Mouse (Mus musculus) macrophage (primary cell): Measurements from ENCODE around the gene Chst1. TPM values are rescaled to one million over a fixed set of nuclear protein-coding genes. Genes with fewer than 3 reads are reported as not detected.

ENCODE experiments used
- H3K27ac ChIP-seq: fragments of 350-480 bp; formaldehyde crosslinking; 2 replicates; pipeline ENCODE4 v1.9.0; 2021
- H3K36me3 ChIP-seq: fragments of 350-480 bp; formaldehyde crosslinking; 2 replicates; pipeline ENCODE4 v1.9.0; 2021; ENCODE audit errors: inconsistent target
- H3K4me3 ChIP-seq: fragments of 350-480 bp; formaldehyde crosslinking; 2 replicates; pipeline ENCODE4 v1.9.0; 2021; ENCODE audit errors: inconsistent target
- H3K79me2 ChIP-seq: fragments of 350-480 bp; formaldehyde crosslinking; 2 replicates; pipeline ENCODE4 v1.9.0; 2021; ENCODE audit errors: inconsistent target
- WGBS: methylation state at CpG from one replicate; pipeline ENCODE4 v1.1.7; 2026; ENCODE audit warnings: inconsistent platforms; ENCODE audit not compliant: missing documents; 5-methylcytosine and 5-hydroxymethylcytosine counted together
- polyA plus RNA-seq: library from polyadenylated mRNA; stranded (reverse); fragments of 250-400 nt; gene quantifications from 3 replicates; pipeline ENCODE4 v1.2.4, GENCODE M21; 2018; ENCODE audit warnings: inconsistent platforms

Chst1 gene
- polyA plus RNA-seq, 1 experiment from 2014 or later = not detected

- no peaks in the 10 kb centered on the region for H3K79me2 ChIP-seq
- H3K4me3 ChIP-seq = no peak overlapping the region
- WGBS = 31% methylated on average over 12 of the region's 12 CpGs
- no peaks in the 10 kb centered on the region for H3K36me3 ChIP-seq
- no peak overlapping the region for H3K27ac ChIP-seq
Observed at GRCm38 (mm10) chr2:92602073-92602472, 2.6 kb downstream of the Chst1 start.

GRCm38 (mm10) chr2:92603591-92603990, 4.1 kb downstream of the Chst1 start:
- no peaks in the 10 kb centered on the region for H3K79me2 ChIP-seq
- 90% methylated on average over 5 of the region's 5 CpGs for WGBS
- H3K27ac ChIP-seq = no peak overlapping the region
- H3K36me3 ChIP-seq = no peaks in the 10 kb centered on the region
- no peak overlapping the region for H3K4me3 ChIP-seq

GRCm38 (mm10) chr2:92604565-92604964, 5.1 kb downstream of the Chst1 start:
- Histone ChIP-seq H3K4me3 (no peak overlapping the region), H3K36me3 (no peaks in the 10 kb centered on the region), H3K79me2 (no peaks in the 10 kb centered on the region), H3K27ac (no peak overlapping the region)
- WGBS = 89% methylated on average over 5 of the region's 5 CpGs

GRCm38 (mm10) chr2:92605995-92606394, 6.5 kb downstream of the Chst1 start:
- Histone ChIP-seq H3K4me3 (no peak overlapping the region), H3K27ac (no peak overlapping the region), H3K36me3 (no peaks in the 10 kb centered on the region), H3K79me2 (no peaks in the 10 kb centered on the region)
- 29% methylated on average over 5 of the region's 5 CpGs for WGBS

GRCm38 (mm10) chr2:92607153-92607552, 7.6 kb downstream of the Chst1 start:
- H3K79me2 ChIP-seq = no peaks in the 10 kb centered on the region
- WGBS = 62% methylated on average over 6 of the region's 6 CpGs
- H3K4me3 ChIP-seq = no peak overlapping the region
- no peaks in the 10 kb centered on the region for H3K36me3 ChIP-seq
- no peak overlapping the region for H3K27ac ChIP-seq

- no peak overlapping the region for H3K4me3 ChIP-seq
- H3K36me3 ChIP-seq = no peaks in the 10 kb centered on the region
- H3K79me2 ChIP-seq = no peaks in the 10 kb centered on the region
- no peak overlapping the region for H3K27ac ChIP-seq
- 84% methylated on average over 3 of the region's 3 CpGs for WGBS
Observed at GRCm38 (mm10) chr2:92607592-92607991, 8.1 kb downstream of the Chst1 start.

GRCm38 (mm10) chr2:92608013-92608619, 8.6 kb downstream of the Chst1 start:
- WGBS = 22% methylated on average over 12 of the region's 12 CpGs
- no peak overlapping the region for H3K27ac ChIP-seq
- H3K79me2 ChIP-seq = no peaks in the 10 kb centered on the region
- H3K4me3 ChIP-seq = no peak overlapping the region
- no peaks in the 10 kb centered on the region for H3K36me3 ChIP-seq

- Histone ChIP-seq H3K27ac (no peak overlapping the region), H3K79me2 (no peaks in the 10 kb centered on the region), H3K36me3 (no peaks in the 10 kb centered on the region), H3K4me3 (no peak overlapping the region)
- WGBS = 45% methylated on average over 4 of the region's 4 CpGs
Observed at GRCm38 (mm10) chr2:92608810-92609581, 9.5 kb downstream of the Chst1 start.

- H3K4me3 ChIP-seq = no peak overlapping the region
- H3K79me2 ChIP-seq = no peaks in the 10 kb centered on the region
- WGBS = 86% methylated on average over 3 of the region's 3 CpGs
- no peak overlapping the region for H3K27ac ChIP-seq
- H3K36me3 ChIP-seq = no peaks in the 10 kb centered on the region
Observed at GRCm38 (mm10) chr2:92609704-92610379, 10.3 kb downstream of the Chst1 start.

GRCm38 (mm10) chr2:92613645-92614044, 14.1 kb downstream of the Chst1 start:
- Histone ChIP-seq H3K4me3 (no peak overlapping the region), H3K27ac (no peak overlapping the region), H3K36me3 (no peaks in the 10 kb centered on the region), H3K79me2 (no peaks in the 10 kb centered on the region)
- 97% methylated on average over 15 of the region's 15 CpGs for WGBS

- Histone ChIP-seq H3K79me2 (no peaks in the 10 kb centered on the region), H3K36me3 (no peaks in the 10 kb centered on the region), H3K27ac (no peak overlapping the region), H3K4me3 (no peak overlapping the region)
- 93% methylated on average over 12 of the region's 14 CpGs for WGBS
Observed at GRCm38 (mm10) chr2:92614106-92614505, 14.6 kb downstream of the Chst1 start.

- no peaks in the 10 kb centered on the region for H3K36me3 ChIP-seq
- H3K27ac ChIP-seq = no peak overlapping the region
- 60% methylated on average over 16 of the region's 16 CpGs for WGBS
- no peak overlapping the region for H3K4me3 ChIP-seq
- H3K79me2 ChIP-seq = no peaks in the 10 kb centered on the region
Observed at GRCm38 (mm10) chr2:92617077-92617756, 17.7 kb downstream of the Chst1 start.

- H3K27ac ChIP-seq = no peak overlapping the region
- no peak overlapping the region for H3K4me3 ChIP-seq
- H3K36me3 ChIP-seq = no peaks in the 10 kb centered on the region
- 43% methylated on average over 6 of the region's 6 CpGs for WGBS
- no peaks in the 10 kb centered on the region for H3K79me2 ChIP-seq
Observed at GRCm38 (mm10) chr2:92618016-92618415, 18.5 kb downstream of the Chst1 start.

- H3K4me3 ChIP-seq = no peak overlapping the region
- H3K36me3 ChIP-seq = no peaks in the 10 kb centered on the region
- no peaks in the 10 kb centered on the region for H3K79me2 ChIP-seq
- H3K27ac ChIP-seq = no peak overlapping the region
- 91% methylated on average over 2 of the region's 2 CpGs for WGBS
Observed at GRCm38 (mm10) chr2:92627633-92628032, 28.1 kb downstream of the Chst1 start.

GRCm38 (mm10) chr2:92630799-92631198, 31.3 kb downstream of the Chst1 start:
- WGBS = 90% methylated on average over 11 of the region's 11 CpGs
- no peak overlapping the region for H3K4me3 ChIP-seq
- no peaks in the 10 kb centered on the region for H3K36me3 ChIP-seq
- H3K27ac ChIP-seq = no peak overlapping the region
- no peaks in the 10 kb centered on the region for H3K79me2 ChIP-seq
